Mouse (Mus musculus) E14TG2a.4 (cell line): ENCODE results near the gene Oxct2a.

ENCODE experiments used
- CTCF ChIP-seq: conservative IDR thresholded peaks from 2 replicates; pipeline ENCODE4 v1.5.1; 2014; ENCODE audit warnings: low read length
- NANOG ChIP-seq: IDR thresholded peaks from 2 replicates; pipeline ENCODE4 v1.6.1; 2014; ENCODE audit warnings: borderline replicate concordance, low read length, mixed read lengths
- POU5F1 ChIP-seq: IDR thresholded peaks from 2 replicates; pipeline ENCODE4 v1.6.1; 2014; ENCODE audit warnings: low read length, borderline replicate concordance

- TF ChIP-seq CTCF (no peak), POU5F1 (no peak), NANOG (no peak)
Measured at GRCm38 (mm10) chr4:123292989-123293388, 30.4 kb downstream of the Oxct2a start.
